Comparison of ENCODE assay signal across 8 mouse cellular contexts in the genomic region with DNA sequence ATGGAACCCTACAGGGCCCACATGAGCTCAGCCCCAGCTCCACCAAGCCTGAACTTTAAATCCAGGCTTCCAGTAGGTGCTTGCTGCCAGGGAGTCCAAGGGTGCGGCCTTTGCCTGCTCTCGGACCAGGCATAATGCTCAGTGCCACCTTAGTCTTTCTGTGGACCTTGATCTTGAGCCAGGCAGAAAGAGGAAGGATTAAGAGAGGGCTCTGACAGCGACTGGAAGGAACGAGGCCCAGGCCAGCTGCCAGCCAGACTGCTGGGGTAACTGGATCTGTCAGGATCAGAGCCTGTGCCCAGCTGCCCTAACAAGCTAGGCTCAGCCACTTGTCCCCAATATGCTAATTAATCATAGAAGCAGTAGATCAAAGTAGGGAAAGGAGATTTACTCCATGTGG. TPM values are rescaled to one million over a fixed set of nuclear protein-coding genes. Genes with fewer than 3 reads are reported as not detected.
DNase-seq lines count a peak whose midpoint lies in the region; ATAC-seq and TF ChIP-seq lines count a peak whose summit lies in the region.

No protein-coding gene starts in this region.

- H3K4me2 ChIP-seq in kidney, embryonic 16.5 days (replicated peaks; ENCODE audit: low read depth, low read length), result no peak overlapping the region

- no peak overlapping the region for H3K9ac ChIP-seq in kidney, embryonic 16.5 days (replicated peaks; ENCODE audit: low read length)

- no peak for ATAC-seq in kidney, embryonic 16.5 days (ENCODE audit: low FRiP score, low TSS enrichment)

- no peaks in the 10 kb centered on the region for H3K4me1 ChIP-seq in kidney, adult 2 months (ENCODE audit: control insufficient read depth, insufficient read depth, low read length)
- H3K4me1 ChIP-seq in kidney, embryonic 16.5 days (ENCODE audit: insufficient read depth, low read length), result no peaks in the 10 kb centered on the region

- no peaks in the 10 kb centered on the region for H3K36me3 ChIP-seq in kidney, adult 2 months (ENCODE audit: control insufficient read depth, insufficient read depth, low read length)
- no peaks in the 10 kb centered on the region for H3K36me3 ChIP-seq in kidney, embryonic 16.5 days (ENCODE audit: insufficient read depth, low read length)

- no peak overlapping the region for H3K27ac ChIP-seq in kidney, adult 2 months (ENCODE audit: insufficient read depth, low read depth, low read length)
- no peak overlapping the region for H3K27ac ChIP-seq in kidney, embryonic 16.5 days (ENCODE audit: low read length)

- no peak for TF ChIP-seq CTCF in kidney, adult 2 months (conservative IDR thresholded peaks at IDR 0.05; ENCODE audit: insufficient read depth, insufficient read length, low read depth, low read length)

- WGBS in kidney, adult 2 months, result 30% methylated on average over 4 of the region's 4 CpGs
- 65% methylated on average over 4 of the region's 4 CpGs for WGBS in kidney, embryonic 16.5 days

- no peak overlapping the region for H3K4me3 ChIP-seq in kidney, adult 2 months (ENCODE audit: insufficient read depth, low read depth, low read length)
- H3K4me3 ChIP-seq in kidney, embryonic 16.5 days (ENCODE audit: low read length), result no peak overlapping the region

- no peak for TF ChIP-seq POLR2A in kidney, adult 2 months (IDR thresholded peaks at IDR 0.05; ENCODE audit: low read depth, low read length)

- no peaks in the 10 kb centered on the region for H3K9me3 ChIP-seq in kidney, embryonic 16.5 days (ENCODE audit: low read length)

- no peaks in the 10 kb centered on the region for H3K27me3 ChIP-seq in kidney, adult 2 months (replicated peaks; ENCODE audit: control insufficient read depth, insufficient read depth, low read length)
- H3K27me3 ChIP-seq in kidney, embryonic 16.5 days (ENCODE audit: insufficient read depth, low read length), result no peaks in the 10 kb centered on the region; the same call in 1 of the 2 replicates

- peak; percentile 91 for DNase-seq in kidney, adult 2 months
- DNase-seq in adrenal gland, postnatal 25 days, result peak; percentile 43
- DNase-seq in gastrocnemius, postnatal 14 days, result peak; percentile 81
- DNase-seq in left cerebral cortex, postnatal 4 days, result peak; percentile 79
- DNase-seq in lung, postnatal 10 days, result no peak
- no peak for DNase-seq in heart, adult 18-20 months
- no peak for DNase-seq in thymus, postnatal 36 days

- intact Hi-C loops in gastrocnemius, postnatal 14 days (cut with DNase I; ENCODE audit: low total_unique reads), result no loop called here
- intact Hi-C loops in left cerebral cortex, postnatal 4 days (cut with DNase I), result no loop called here

RNA-seq across cellular contexts. Expression of a gene that starts 26.4 kb away (rescaled TPM):
- 4.9 and 5.1 TPM in 2 replicates for polyA plus RNA-seq in kidney, adult 2 months (2012; rRNA removed)
- polyA plus RNA-seq in kidney, embryonic 16.5 days (2015; fragmentation: Nextera tagmentation; extraction: Ambion mirVana), result 18.1 and 24.3 TPM in 2 replicates
- total RNA-seq in adrenal gland, postnatal 25 days (2021), result 5.4 and 8.3 TPM in 2 replicates
- 100 to 1,000 TPM; 101 to 150 TPM for total RNA-seq in gastrocnemius, postnatal 14 days (2021)
- total RNA-seq in left cerebral cortex, postnatal 4 days (2021), result 1 to 10 TPM; 1.2 TPM
- total RNA-seq in heart, adult 18-20 months (2021), result 1 to 10 TPM in 1 of 2 experiments, under 1 TPM in 1; 0.97 to 1.4 TPM

RNA-seq across cellular contexts. Expression of a gene that starts 34.2 kb away (rescaled TPM):
- 0.13 and 0.23 TPM in 2 replicates for polyA plus RNA-seq in kidney, adult 2 months (2012; rRNA removed)
- 0.26 and 0.33 TPM in 2 replicates for polyA plus RNA-seq in kidney, embryonic 16.5 days (2015; fragmentation: Nextera tagmentation; extraction: Ambion mirVana)
- total RNA-seq in adrenal gland, postnatal 25 days (2021), result not detected in 2 replicates
- under 1 TPM; 0.07 to 0.08 TPM for total RNA-seq in gastrocnemius, postnatal 14 days (2021)
- total RNA-seq in left cerebral cortex, postnatal 4 days (2021), result under 1 TPM in 1 of 2 experiments, not detected in 1; 0.08 TPM
- under 1 TPM in 1 of 2 experiments, not detected in 1; 0.23 TPM for total RNA-seq in heart, adult 18-20 months (2021)

Comparison
In these comparisons a context has a peak if more than half of its experiments do, and no peak if none do; other contexts are left out.
1. DNase-seq: peak in kidney, adult 2 months (single experiment), adrenal gland, postnatal 25 days (single experiment), gastrocnemius, postnatal 14 days (single experiment) and left cerebral cortex, postnatal 4 days (single experiment); none in lung, postnatal 10 days (single experiment), heart, adult 18-20 months (0 of 2) and thymus, postnatal 36 days (0 of 2).
2. RNA of a gene that starts 26.4 kb away (total RNA-seq): 101 to 150 TPM in gastrocnemius, postnatal 14 days; 5.4 to 8.3 TPM in adrenal gland, postnatal 25 days, 0.97 to 1.4 TPM in heart, adult 18-20 months and 1.2 TPM in left cerebral cortex, postnatal 4 days; every median in the first group is over 10 times any median in the second.